Mouse (Mus musculus) CH12.LX (cell line): ENCODE results near the gene Nav3.

ENCODE experiments used
- CHD1 ChIP-seq: IDR thresholded peaks from 2 replicates; pipeline ENCODE4 v1.6.1; 2012; ENCODE audit warnings: low read depth, low read length, improper control_type of control experiment, inconsistent platforms
- CHD2 ChIP-seq: IDR thresholded peaks from 2 replicates; pipeline ENCODE4 v1.6.1; 2011; ENCODE audit warnings: low read length, improper control_type of control experiment
- CTCF ChIP-seq, 2 experiments: IDR thresholded peaks in 1 of 2; conservative IDR thresholded peaks in 1 of 2; 2 replicates each; pipeline ENCODE4 v1.5.1; 2011 to 2012; ENCODE audit warnings: low read depth in 2 of 2, low read length in 2 of 2, improper control_type of control experiment in 1 of 2, inconsistent platforms in 1 of 2, mild to moderate bottlenecking in 1 of 2, moderate library complexity in 1 of 2
- GABPA ChIP-seq: IDR thresholded peaks from 2 replicates; pipeline ENCODE4 v1.6.1; 2012; ENCODE audit warnings: low read depth, low read length, improper control_type of control experiment, inconsistent platforms; ENCODE audit not compliant: insufficient replicate concordance
- KAT2A ChIP-seq: IDR thresholded peaks from 2 replicates; pipeline ENCODE4 v1.6.1; 2012; ENCODE audit warnings: low read length, improper control_type of control experiment, inconsistent platforms; ENCODE audit not compliant: insufficient replicate concordance
- MAFK ChIP-seq: IDR thresholded peaks from 2 replicates; pipeline ENCODE4 v1.6.1; 2011; ENCODE audit warnings: low read length, improper control_type of control experiment; ENCODE audit not compliant: insufficient replicate concordance
- MEF2A ChIP-seq: IDR thresholded peaks from 2 replicates; pipeline ENCODE4 v1.6.1; 2014; ENCODE audit warnings: low read depth, mild to moderate bottlenecking, inconsistent platforms, low read length, improper control_type of control experiment, borderline replicate concordance
- POLR2A ChIP-seq: IDR thresholded peaks from 2 replicates; pipeline ENCODE4 v1.6.1; 2011; ENCODE audit warnings: low read depth, mild to moderate bottlenecking, improper control_type of control experiment, low read length
- POLR2AphosphoS2 ChIP-seq: IDR thresholded peaks from 2 replicates; pipeline ENCODE4 v1.6.1; 2011; ENCODE audit warnings: low read depth, low read length, improper control_type of control experiment
- RCOR1 ChIP-seq: conservative IDR thresholded peaks from 2 replicates; pipeline ENCODE4 v1.6.1; 2012; ENCODE audit warnings: low read depth, mild to moderate bottlenecking, inconsistent platforms, low read length, improper control_type of control experiment
- SMC3 ChIP-seq: IDR thresholded peaks from 2 replicates; pipeline ENCODE4 v1.6.1; 2011; ENCODE audit warnings: low read depth, low read length, improper control_type of control experiment
- USF1 ChIP-seq: IDR thresholded peaks from 2 replicates; pipeline ENCODE4 v1.6.1; 2014; ENCODE audit warnings: low read depth, mild to moderate bottlenecking, inconsistent platforms, low read length, improper control_type of control experiment
- USF2 ChIP-seq: conservative IDR thresholded peaks from 2 replicates; pipeline ENCODE4 v1.6.1; 2011; ENCODE audit warnings: low read depth, low read length, improper control_type of control experiment
- ZKSCAN1 ChIP-seq: IDR thresholded peaks from 2 replicates; pipeline ENCODE4 v1.6.1; 2012; ENCODE audit warnings: low read depth, inconsistent platforms, low read length, improper control_type of control experiment, borderline replicate concordance

GRCm38 (mm10) chr10:110085156-110085555, 370.8 kb downstream of the Nav3 start:
- TF ChIP-seq ZKSCAN1 (no peak), POLR2AphosphoS2 (no peak), POLR2A (no peak), GABPA (no peak), CHD1 (no peak), CTCF (conservative IDR thresholded peaks at IDR 0.05 in 1 of 2, IDR thresholded peaks at IDR 0.05 in 1 of 2; ENCODE audit: low read depth in 2 of 2, low read length in 2 of 2) (peak in 1 of 2 experiments; percentile 26; a peak in 2 of 4 replicates), MAFK (no peak), KAT2A (no peak), USF1 (no peak), USF2 (no peak), SMC3 (no peak), CHD2 (no peak), MEF2A (no peak), RCOR1 (no peak)
